Mouse (Mus musculus): ENCODE measurements around the gene Adcy10.

The Adcy10 gene

GRCm38 (mm10) chr1:165484688-165485233 is at the start of gene Adcy10:
Adcy10 (plus strand) TSS chr1:165485183.
- in situ Hi-C loops (cut with MboI; ENCODE audit: low pct_unique_long_range_greater_than_20kb in 1 of 2, low sequenced_read_pairs in 2 of 2, unreplicated experiment in 1 of 2), result no loop called here

- in situ Hi-C loops (cut with MboI; ENCODE audit: low pct_unique_long_range_greater_than_20kb in 1 of 2, low sequenced_read_pairs in 2 of 2, unreplicated experiment in 1 of 2), result no loop called here
These were observed 46.5 kb upstream of the Adcy10 start for GRCm38 (mm10) chr1:165438289-165439021.

GRCm38 (mm10) chr1:165440788-165441187 is 44.2 kb upstream of the Adcy10 start:
- in situ Hi-C loops (cut with MboI; ENCODE audit: low pct_unique_long_range_greater_than_20kb in 1 of 2, low sequenced_read_pairs in 2 of 2, unreplicated experiment in 1 of 2), result no loop called here

- in situ Hi-C loops (cut with MboI; ENCODE audit: low pct_unique_long_range_greater_than_20kb in 1 of 2, low sequenced_read_pairs in 2 of 2, unreplicated experiment in 1 of 2), result no loop called here
These were observed 43.8 kb upstream of the Adcy10 start for GRCm38 (mm10) chr1:165441201-165441600.

- in situ Hi-C loops (cut with MboI; ENCODE audit: low pct_unique_long_range_greater_than_20kb in 1 of 2, low sequenced_read_pairs in 2 of 2, unreplicated experiment in 1 of 2), result no loop called here
These were observed 43.3 kb upstream of the Adcy10 start for GRCm38 (mm10) chr1:165441719-165442118.

GRCm38 (mm10) chr1:165459041-165459502 is 25.9 kb upstream of the Adcy10 start:
- in situ Hi-C loops (cut with MboI; ENCODE audit: low pct_unique_long_range_greater_than_20kb in 1 of 2, low sequenced_read_pairs in 2 of 2, unreplicated experiment in 1 of 2), result no loop called here

- in situ Hi-C loops (cut with MboI; ENCODE audit: low pct_unique_long_range_greater_than_20kb in 1 of 2, low sequenced_read_pairs in 2 of 2, unreplicated experiment in 1 of 2), result no loop called here
These were observed 25.3 kb upstream of the Adcy10 start for GRCm38 (mm10) chr1:165459503-165460181.

GRCm38 (mm10) chr1:165460360-165460800 is 24.6 kb upstream of the Adcy10 start, which contains the start of the genes Dcaf6 and Mpc2:
Dcaf6 (minus strand) TSS chr1:165460475.
Mpc2 (plus strand) TSS chr1:165460637.
- in situ Hi-C loops (cut with MboI; ENCODE audit: low pct_unique_long_range_greater_than_20kb in 1 of 2, low sequenced_read_pairs in 2 of 2, unreplicated experiment in 1 of 2), result no loop called here

- in situ Hi-C loops (cut with MboI; ENCODE audit: low pct_unique_long_range_greater_than_20kb in 1 of 2, low sequenced_read_pairs in 2 of 2, unreplicated experiment in 1 of 2), result no loop called here
These were observed 24.1 kb upstream of the Adcy10 start for GRCm38 (mm10) chr1:165460801-165461377.

- in situ Hi-C loops (cut with MboI; ENCODE audit: low pct_unique_long_range_greater_than_20kb in 1 of 2, low sequenced_read_pairs in 2 of 2, unreplicated experiment in 1 of 2), result no loop called here
These were observed 23.3 kb upstream of the Adcy10 start for GRCm38 (mm10) chr1:165461681-165462080.

GRCm38 (mm10) chr1:165462861-165463260 is 22.1 kb upstream of the Adcy10 start:
- in situ Hi-C loops (cut with MboI; ENCODE audit: low pct_unique_long_range_greater_than_20kb in 1 of 2, low sequenced_read_pairs in 2 of 2, unreplicated experiment in 1 of 2), result no loop called here

- in situ Hi-C loops (cut with MboI; ENCODE audit: low pct_unique_long_range_greater_than_20kb in 1 of 2, low sequenced_read_pairs in 2 of 2, unreplicated experiment in 1 of 2), result no loop called here
These were observed 20.4 kb upstream of the Adcy10 start for GRCm38 (mm10) chr1:165464574-165464973.

GRCm38 (mm10) chr1:165468971-165469370 is 16.0 kb upstream of the Adcy10 start:
- in situ Hi-C loops (cut with MboI; ENCODE audit: low pct_unique_long_range_greater_than_20kb in 1 of 2, low sequenced_read_pairs in 2 of 2, unreplicated experiment in 1 of 2), result no loop called here

GRCm38 (mm10) chr1:165469717-165470116 is 15.3 kb upstream of the Adcy10 start:
- in situ Hi-C loops (cut with MboI; ENCODE audit: low pct_unique_long_range_greater_than_20kb in 1 of 2, low sequenced_read_pairs in 2 of 2, unreplicated experiment in 1 of 2), result no loop called here

- in situ Hi-C loops (cut with MboI; ENCODE audit: low pct_unique_long_range_greater_than_20kb in 1 of 2, low sequenced_read_pairs in 2 of 2, unreplicated experiment in 1 of 2), result no loop called here
These were observed 13.5 kb upstream of the Adcy10 start for GRCm38 (mm10) chr1:165471490-165471889.

GRCm38 (mm10) chr1:165486108-165486507 is 1.1 kb downstream of the Adcy10 start:
- in situ Hi-C loops (cut with MboI; ENCODE audit: low pct_unique_long_range_greater_than_20kb in 1 of 2, low sequenced_read_pairs in 2 of 2, unreplicated experiment in 1 of 2), result no loop called here

- in situ Hi-C loops (cut with MboI; ENCODE audit: low pct_unique_long_range_greater_than_20kb in 1 of 2, low sequenced_read_pairs in 2 of 2, unreplicated experiment in 1 of 2), result no loop called here
These were observed 4.2 kb downstream of the Adcy10 start for GRCm38 (mm10) chr1:165489197-165489596.

GRCm38 (mm10) chr1:165498856-165499255 is 13.9 kb downstream of the Adcy10 start:
- in situ Hi-C loops (cut with MboI; ENCODE audit: low pct_unique_long_range_greater_than_20kb in 1 of 2, low sequenced_read_pairs in 2 of 2, unreplicated experiment in 1 of 2), result no loop called here
